Mouse (Mus musculus) MEL (cell line): Measurements from ENCODE around the gene Irgm1.
"Not testable (repeated sequence)": the region's sequence is repeated elsewhere in the genome, so short reads cannot be mapped to it uniquely, and the experiment has no call there.

Experiments used
- CTCF ChIP-seq, 3 experiments: IDR thresholded peaks in 2 of 3; conservative IDR thresholded peaks in 1 of 3; 2 replicates each; pipeline ENCODE4 v1.5.1; 2011 to 2012; ENCODE audit warnings: low read length in 3 of 3, low read depth in 2 of 3, mild to moderate bottlenecking in 2 of 3, improper control_type of control experiment in 1 of 3, inconsistent platforms in 1 of 3, mixed read lengths in 1 of 3, moderate library complexity in 1 of 3; ENCODE audit not compliant: control insufficient read depth in 1 of 3, insufficient read depth in 1 of 3, poor library complexity in 1 of 3, severe bottlenecking in 1 of 3
- EP300 ChIP-seq, 2 experiments: IDR thresholded peaks; 2 replicates each; pipeline ENCODE4 v1.6.1; 2011; ENCODE audit warnings: improper control_type of control experiment in 2 of 2, low read length in 2 of 2, low read depth in 1 of 2, mild to moderate bottlenecking in 1 of 2
- HCFC1 ChIP-seq: IDR thresholded peaks from 2 replicates; pipeline ENCODE4 v1.6.1; 2012; ENCODE audit warnings: low read depth, mild to moderate bottlenecking, inconsistent platforms, low read length, improper control_type of control experiment, moderate library complexity
- MAX ChIP-seq: IDR thresholded peaks from 2 replicates; pipeline ENCODE4 v1.6.1; 2011; ENCODE audit warnings: low read length, improper control_type of control experiment
- MYC ChIP-seq: IDR thresholded peaks from 2 replicates; pipeline ENCODE4 v1.6.1; 2011; ENCODE audit warnings: low read depth, mild to moderate bottlenecking, low read length, improper control_type of control experiment, moderate library complexity
- POLR2A ChIP-seq, 2 experiments: IDR thresholded peaks; 2 replicates each; pipeline ENCODE4 v1.6.1; 2011 to 2012; ENCODE audit warnings: low read length in 2 of 2, mild to moderate bottlenecking in 2 of 2, control low read depth in 1 of 2, improper control_type of control experiment in 1 of 2, low read depth in 1 of 2, moderate library complexity in 1 of 2; ENCODE audit not compliant: control insufficient read depth in 1 of 2, insufficient read depth in 1 of 2, poor library complexity in 1 of 2
- USF1 ChIP-seq: IDR thresholded peaks from 2 replicates; pipeline ENCODE4 v1.6.1; 2014; ENCODE audit warnings: low read depth, mild to moderate bottlenecking, inconsistent platforms, low read length, improper control_type of control experiment, moderate library complexity

GRCm38 (mm10) chr11:48901567-48901930, 30.1 kb upstream of the Irgm1 start:
- not testable (repeated sequence) for TF ChIP-seq MYC; HCFC1; CTCF (IDR thresholded peaks at IDR 0.05 in 2 of 3, conservative IDR thresholded peaks at IDR 0.05 in 1 of 3; ENCODE audit: control insufficient read depth in 1 of 3, insufficient read depth in 1 of 3, low read depth in 2 of 3, low read length in 3 of 3, poor library complexity in 1 of 3, severe bottlenecking in 1 of 3); EP300 (IDR thresholded peaks at IDR 0.05; ENCODE audit: low read depth in 1 of 2, low read length in 2 of 2); MAX; POLR2A (IDR thresholded peaks at IDR 0.05; ENCODE audit: control insufficient read depth in 1 of 2, insufficient read depth in 1 of 2, low read depth in 1 of 2, low read length in 2 of 2, poor library complexity in 1 of 2); USF1
